9 mouse cellular contexts compared by ENCODE assay signal in genomic region chr9:74909245-74909644, GRCm38 (mm10). TPM values are rescaled to one million over a fixed set of nuclear protein-coding genes. Genes with fewer than 3 reads are reported as not detected.
DNase-seq lines count a peak whose midpoint lies in the region; ATAC-seq lines count a peak whose summit lies in the region.
"Had no signal": no experiment of that assay in that cellular context is flagged by ENCODE, and none has a peak within 500 bp of the region (broad histone marks: within the 10 kb centered on the region; RNA-seq: fewer than 3 reads in every experiment).

No protein-coding gene starts in this region.

- DNase-seq in cerebellum, postnatal 25 days = peak; percentile 30 to 59
- no peak for DNase-seq in cerebellum, postnatal 4 days (ENCODE audit: low spot score in 2 of 2)
- peak; percentile 20 for DNase-seq in right cerebral cortex, postnatal 4 days
- no peak for DNase-seq in right cerebral cortex, postnatal 36 days (ENCODE audit: low spot score in 2 of 2)
- DNase-seq in heart, postnatal 4 days = peak; percentile 85
- peak; percentile 30 to 67 for DNase-seq in urinary bladder, postnatal 4 days (ENCODE audit: low spot score in 2 of 2)
- DNase-seq in gastrocnemius, postnatal 25 days = no peak
- DNase-seq: kidney, adult 18-20 months had no signal

- ATAC-seq in megakaryocyte-erythroid progenitor cell, adult 5-6 weeks (replicated peaks; ENCODE audit: low FRiP score, low TSS enrichment, poor library complexity, severe bottlenecking) = no peak

RNA-seq across cellular contexts. Expression of gene Fam214a, which starts 43.4 kb away (rescaled TPM):
- total RNA-seq in heart, postnatal 4 days (2021) = 10 to 100 TPM; 13.3 to 15.9 TPM
- 2.6 and 9.3 TPM in 2 replicates for total RNA-seq in megakaryocyte-erythroid progenitor cell, adult 5-6 weeks (2014; fragmentation: Nextera tagmentation)
- total RNA-seq in megakaryocyte-erythroid progenitor cell, adult 5-6 weeks (2017) = 5.7 and 6.3 TPM in 2 replicates
- total RNA-seq in gastrocnemius, postnatal 25 days (2021) = 10 to 100 TPM; 17.1 to 25.6 TPM

RNA-seq across cellular contexts. Expression of gene Onecut1, which starts 47.5 kb away (rescaled TPM):
- not detected for total RNA-seq in heart, postnatal 4 days (2021)
- total RNA-seq in megakaryocyte-erythroid progenitor cell, adult 5-6 weeks (2014; fragmentation: Nextera tagmentation) = not detected in 2 replicates
- not detected in 2 replicates for total RNA-seq in megakaryocyte-erythroid progenitor cell, adult 5-6 weeks (2017)
- total RNA-seq in gastrocnemius, postnatal 25 days (2021) = not detected

Comparison
In these comparisons a context has a peak if more than half of its experiments do, and no peak if none do; other contexts are left out.
1. DNase-seq: peak in cerebellum, postnatal 25 days (2 of 2), right cerebral cortex, postnatal 4 days (single experiment), heart, postnatal 4 days (single experiment) and urinary bladder, postnatal 4 days (2 of 2); none in cerebellum, postnatal 4 days (0 of 2), right cerebral cortex, postnatal 36 days (0 of 2) and gastrocnemius, postnatal 25 days (single experiment).